Mouse (Mus musculus): ENCODE measurements around the gene Spout1. TPM values are rescaled to one million over a fixed set of nuclear protein-coding genes. Genes with fewer than 3 reads are reported as not detected.
"Not testable (repeated sequence)": the region's sequence is repeated elsewhere in the genome, so short reads cannot be mapped to it uniquely, and the experiment has no call there.

The Spout1 gene
- polyA plus RNA-seq, 1 experiment: 28.7 TPM

GRCm38 (mm10) chr2:30147466-30147865 is 30.8 kb downstream of the Spout1 start:
- peaks cover 5% of the 10 kb centered on the region for H3K36me3 ChIP-seq (ENCODE audit: control insufficient read depth, insufficient read depth)
- TF ChIP-seq E2F4 (IDR thresholded peaks at IDR 0.05; ENCODE audit: insufficient read depth) (no peak), POLR2AphosphoS2 (IDR thresholded peaks at IDR 0.05; ENCODE audit: insufficient read length, low read depth) (no peak), TCF12 (IDR thresholded peaks at IDR 0.05; ENCODE audit: insufficient read depth, poor library complexity, severe bottlenecking) (no peak), MYOD1 (IDR thresholded peaks at IDR 0.05; ENCODE audit: control insufficient read depth in 1 of 3, insufficient read length in 2 of 3, low read depth in 2 of 3) (no peak), SRF (IDR thresholded peaks at IDR 0.05; ENCODE audit: control insufficient read depth, insufficient read length, low read depth) (no peak), USF1 (IDR thresholded peaks at IDR 0.05; ENCODE audit: low read depth) (no peak), POLR2A (IDR thresholded peaks at IDR 0.05; ENCODE audit: insufficient read length, low read depth) (no peak), CEBPB (IDR thresholded peaks at IDR 0.05; ENCODE audit: insufficient read depth, poor library complexity, severe bottlenecking) (no peak), MAX (IDR thresholded peaks at IDR 0.05; ENCODE audit: low read depth) (no peak), REST (IDR thresholded peaks at IDR 0.05; ENCODE audit: insufficient read depth, insufficient read length) (no peak), MYOG (IDR thresholded peaks at IDR 0.05; ENCODE audit: control insufficient read depth in 1 of 3, insufficient read depth in 1 of 3, insufficient read length in 2 of 3, low read depth in 2 of 3) (no peak), TCF3 (IDR thresholded peaks at IDR 0.05; ENCODE audit: insufficient read length, low read depth) (no peak)
- H3K27me3 ChIP-seq (ENCODE audit: control insufficient read depth, insufficient read depth, insufficient read length): no peaks in the 10 kb centered on the region

GRCm38 (mm10) chr2:30144436-30144835 is 33.8 kb downstream of the Spout1 start:
- Histone ChIP-seq H3K27me3 (ENCODE audit: control insufficient read depth, insufficient read depth, insufficient read length) (no peaks in the 10 kb centered on the region), H3K36me3 (ENCODE audit: control insufficient read depth, insufficient read depth) (peaks cover 24% of the 10 kb centered on the region), H3K4me2 (ENCODE audit: low read depth) (no peak overlapping the region), H3K79me2 (ENCODE audit: control insufficient read depth, insufficient read depth) (no peaks in the 10 kb centered on the region), H3ac (ENCODE audit: control insufficient read depth, insufficient read length) (no peak overlapping the region), H3K4me3 (no peak overlapping the region)
- TF ChIP-seq USF1 (IDR thresholded peaks at IDR 0.05; ENCODE audit: low read depth) (no peak), MAX (IDR thresholded peaks at IDR 0.05; ENCODE audit: low read depth) (no peak), SRF (IDR thresholded peaks at IDR 0.05; ENCODE audit: control insufficient read depth, insufficient read length, low read depth) (no peak)

More at GRCm38 (mm10) chr2:30147466-30147865, 30.8 kb downstream of the Spout1 start:
- H3K4me2 ChIP-seq (ENCODE audit: low read depth): no peak overlapping the region
- no peaks in the 10 kb centered on the region for H3K79me2 ChIP-seq (ENCODE audit: control insufficient read depth, insufficient read depth)
- no peak overlapping the region for H3K4me3 ChIP-seq
- H3ac ChIP-seq (ENCODE audit: control insufficient read depth, insufficient read length): no peak overlapping the region

- H3K27me3 ChIP-seq (ENCODE audit: control insufficient read depth, insufficient read depth, insufficient read length); H3K4me3 ChIP-seq; H3ac ChIP-seq (ENCODE audit: control insufficient read depth, insufficient read length); H3K79me2 ChIP-seq (ENCODE audit: control insufficient read depth, insufficient read depth); H3K4me2 ChIP-seq (ENCODE audit: low read depth): not testable (repeated sequence)
- peaks cover 35% of the 10 kb centered on the region for H3K36me3 ChIP-seq (ENCODE audit: control insufficient read depth, insufficient read depth)
Measured at GRCm38 (mm10) chr2:30140021-30140420, 38.2 kb downstream of the Spout1 start.

GRCm38 (mm10) chr2:30136458-30136857 is 41.8 kb downstream of the Spout1 start:
- H3K4me2 ChIP-seq (ENCODE audit: low read depth): no peak overlapping the region
- H3K79me2 ChIP-seq (ENCODE audit: control insufficient read depth, insufficient read depth): peaks cover 12% of the 10 kb centered on the region
- H3K36me3 ChIP-seq (ENCODE audit: control insufficient read depth, insufficient read depth): peaks cover 22% of the 10 kb centered on the region
- no peak overlapping the region for H3K4me3 ChIP-seq
- no peak for TF ChIP-seq POLR2A (IDR thresholded peaks at IDR 0.05; ENCODE audit: insufficient read length, low read depth)
- no peak for TF ChIP-seq MYOD1 (IDR thresholded peaks at IDR 0.05; ENCODE audit: control insufficient read depth in 1 of 3, insufficient read length in 2 of 3, low read depth in 2 of 3)
- no peak for TF ChIP-seq TCF12 (IDR thresholded peaks at IDR 0.05; ENCODE audit: insufficient read depth, poor library complexity, severe bottlenecking)
- TF ChIP-seq MYOG (IDR thresholded peaks at IDR 0.05; ENCODE audit: control insufficient read depth in 1 of 3, insufficient read depth in 1 of 3, insufficient read length in 2 of 3, low read depth in 2 of 3): no peak
- no peak for TF ChIP-seq SRF (IDR thresholded peaks at IDR 0.05; ENCODE audit: control insufficient read depth, insufficient read length, low read depth)
- no peak for TF ChIP-seq E2F4 (IDR thresholded peaks at IDR 0.05; ENCODE audit: insufficient read depth)
- no peak for TF ChIP-seq MAX (IDR thresholded peaks at IDR 0.05; ENCODE audit: low read depth)
- no peak for TF ChIP-seq POLR2AphosphoS2 (IDR thresholded peaks at IDR 0.05; ENCODE audit: insufficient read length, low read depth)
- TF ChIP-seq CEBPB (IDR thresholded peaks at IDR 0.05; ENCODE audit: insufficient read depth, poor library complexity, severe bottlenecking): no peak
- TF ChIP-seq REST (IDR thresholded peaks at IDR 0.05; ENCODE audit: insufficient read depth, insufficient read length): no peak
- no peak for TF ChIP-seq USF1 (IDR thresholded peaks at IDR 0.05; ENCODE audit: low read depth)
- no peaks in the 10 kb centered on the region for H3K27me3 ChIP-seq (ENCODE audit: control insufficient read depth, insufficient read depth, insufficient read length)
- no peak overlapping the region for H3ac ChIP-seq (ENCODE audit: control insufficient read depth, insufficient read length)

GRCm38 (mm10) chr2:30134928-30135620 is 43.2 kb downstream of the Spout1 start:
- H3K4me3 ChIP-seq: peak overlapping the region; percentile 95
- H3K36me3 ChIP-seq (ENCODE audit: control insufficient read depth, insufficient read depth): peaks cover 10% of the 10 kb centered on the region
- H3ac ChIP-seq (ENCODE audit: control insufficient read depth, insufficient read length): no peak overlapping the region
- TF ChIP-seq MYOD1 (IDR thresholded peaks at IDR 0.05; ENCODE audit: control insufficient read depth in 1 of 3, insufficient read length in 2 of 3, low read depth in 2 of 3): no peak
- TF ChIP-seq SRF (IDR thresholded peaks at IDR 0.05; ENCODE audit: control insufficient read depth, insufficient read length, low read depth): no peak
- no peak for TF ChIP-seq E2F4 (IDR thresholded peaks at IDR 0.05; ENCODE audit: insufficient read depth)
- no peak for TF ChIP-seq USF1 (IDR thresholded peaks at IDR 0.05; ENCODE audit: low read depth)
- TF ChIP-seq TCF12 (IDR thresholded peaks at IDR 0.05; ENCODE audit: insufficient read depth, poor library complexity, severe bottlenecking): no peak
- no peak for TF ChIP-seq POLR2AphosphoS2 (IDR thresholded peaks at IDR 0.05; ENCODE audit: insufficient read length, low read depth)
- TF ChIP-seq MYOG (IDR thresholded peaks at IDR 0.05; ENCODE audit: control insufficient read depth in 1 of 3, insufficient read depth in 1 of 3, insufficient read length in 2 of 3, low read depth in 2 of 3): no peak
- no peak for TF ChIP-seq REST (IDR thresholded peaks at IDR 0.05; ENCODE audit: insufficient read depth, insufficient read length)
- no peak for TF ChIP-seq POLR2A (IDR thresholded peaks at IDR 0.05; ENCODE audit: insufficient read length, low read depth)
- TF ChIP-seq TCF3 (IDR thresholded peaks at IDR 0.05; ENCODE audit: insufficient read length, low read depth): no peak
- TF ChIP-seq MAX (IDR thresholded peaks at IDR 0.05; ENCODE audit: low read depth): no peak
- no peak for TF ChIP-seq CEBPB (IDR thresholded peaks at IDR 0.05; ENCODE audit: insufficient read depth, poor library complexity, severe bottlenecking)
- peak overlapping the region; percentile 86 for H3K4me2 ChIP-seq (ENCODE audit: low read depth)
- no peaks in the 10 kb centered on the region for H3K27me3 ChIP-seq (ENCODE audit: control insufficient read depth, insufficient read depth, insufficient read length)
- peaks cover 12% of the 10 kb centered on the region for H3K79me2 ChIP-seq (ENCODE audit: control insufficient read depth, insufficient read depth)

All from myocyte (in vitro differentiated cells).